Mouse (Mus musculus): Measurements from ENCODE around the gene Gng7. TPM values are rescaled to one million over a fixed set of nuclear protein-coding genes. Genes with fewer than 3 reads are reported as not detected.
"Not testable (repeated sequence)": the region's sequence is repeated elsewhere in the genome, so short reads cannot be mapped to it uniquely, and the experiment has no call there.

Gene Gng7
- total and polyA plus RNA-seq, 3 experiments: 0.24 to 0.47 TPM; not detected in 1

DNA sequence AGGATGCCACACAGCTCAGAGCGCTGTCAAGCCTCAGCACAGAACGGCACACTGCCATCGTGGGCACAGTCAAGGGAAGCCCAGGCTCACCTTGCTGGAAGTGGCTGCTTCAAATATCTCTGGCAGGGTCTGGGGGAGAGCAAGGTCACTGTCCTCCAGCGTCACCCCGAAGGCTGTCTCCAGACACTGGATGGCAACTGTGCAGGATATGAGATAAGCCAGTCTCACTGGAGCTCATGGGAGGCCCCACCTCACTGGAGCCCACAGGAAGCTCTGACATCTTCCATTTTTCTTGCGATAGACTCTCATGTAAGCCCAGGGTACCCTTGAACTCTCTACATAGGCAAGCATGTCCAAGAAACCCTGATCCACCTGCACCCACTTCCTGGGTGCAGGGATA, 36.4 kb upstream of the Gng7 start:
- H3K27ac ChIP-seq (ENCODE audit: insufficient read depth, low read depth): no peak overlapping the region
- no peaks in the 10 kb centered on the region for H3K27me3 ChIP-seq (replicated peaks)
- 0 out of 4 replicates have a peak, but pooled peaks cover 0 to under 1% of the 10 kb centered on the region in 2 experiments for H3K4me1 ChIP-seq (ENCODE audit: control insufficient read depth in 1 of 2, insufficient read depth in 2 of 2)
- no peak overlapping the region for H3K4me3 ChIP-seq (replicated peaks in 1 of 3; ENCODE audit: low read depth in 2 of 3, low read length in 2 of 3, poor library complexity in 1 of 3)
- H3K36me3 ChIP-seq (replicated peaks in 1 of 2; ENCODE audit: control insufficient read depth in 1 of 2, insufficient read depth in 1 of 2, low read length in 1 of 2): peaks cover 71 to 98% of the 10 kb centered on the region in 2 experiments
- TF ChIP-seq E2F4 (IDR thresholded peaks at IDR 0.05; ENCODE audit: insufficient replicate concordance, low read depth, low read length): no peak
- in situ Hi-C loops (cut with MboI; ENCODE audit: low pct_ligation_motif_present, low pct_unique_long_range_greater_than_20kb, low sequenced_read_pairs): no loop called here
- no peaks in the 10 kb centered on the region for H3K9me3 ChIP-seq (replicated peaks; ENCODE audit: low read length)
- no peak overlapping the region for H3K9ac ChIP-seq (ENCODE audit: insufficient read depth, low read depth)
- no peak overlapping the region for H3K4me2 ChIP-seq (ENCODE audit: insufficient read depth, low read depth, poor library complexity, severe bottlenecking)
- no peak for DNase-seq (ENCODE audit: extremely low read depth)
- H3K79me2 ChIP-seq (replicated peaks; ENCODE audit: control insufficient read depth, extremely low read depth, insufficient read depth, poor library complexity, severe bottlenecking): peaks cover 23% of the 10 kb centered on the region
- dilution Hi-C loops (cut with MboI; ENCODE audit: extremely low pct_ligation_motif_present, extremely low pct_unique_long_range_greater_than_20kb, low sequenced_read_pairs): no loop called here

DNA sequence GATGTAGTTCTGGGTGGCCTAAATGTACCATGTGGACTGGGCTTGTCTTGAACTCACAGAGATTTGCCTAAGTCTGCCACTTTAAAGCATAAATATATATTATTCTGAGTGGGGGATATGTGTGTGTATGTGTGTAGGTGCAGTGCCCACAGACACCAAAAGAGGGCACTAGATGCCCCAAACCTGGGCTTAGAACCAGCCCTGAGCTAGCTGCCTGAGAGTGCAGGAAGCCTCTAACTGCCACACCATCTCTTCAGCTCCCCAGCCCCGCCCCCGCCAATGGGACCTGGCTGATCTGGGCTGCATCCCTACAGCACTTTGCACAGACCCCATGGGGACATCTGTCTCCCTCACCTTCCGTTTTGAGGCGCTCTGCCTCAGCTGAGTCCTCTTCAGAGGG, 35.9 kb upstream of the Gng7 start:
- in situ Hi-C loops (cut with MboI; ENCODE audit: low pct_ligation_motif_present, low pct_unique_long_range_greater_than_20kb, low sequenced_read_pairs): no loop called here
- no peaks in the 10 kb centered on the region for H3K27me3 ChIP-seq (replicated peaks)
- H3K36me3 ChIP-seq (replicated peaks in 1 of 2; ENCODE audit: control insufficient read depth in 1 of 2, insufficient read depth in 1 of 2, low read length in 1 of 2): peaks cover 73 to 99% of the 10 kb centered on the region in 2 experiments
- DNase-seq (ENCODE audit: extremely low read depth): peak; percentile 38
- no peak overlapping the region for H3K4me3 ChIP-seq (replicated peaks in 1 of 3; ENCODE audit: low read depth in 2 of 3, low read length in 2 of 3, poor library complexity in 1 of 3)
- no peak overlapping the region for H3K4me2 ChIP-seq (ENCODE audit: insufficient read depth, low read depth, poor library complexity, severe bottlenecking)
- peaks cover 20% of the 10 kb centered on the region for H3K79me2 ChIP-seq (replicated peaks; ENCODE audit: control insufficient read depth, extremely low read depth, insufficient read depth, poor library complexity, severe bottlenecking)
- no peak overlapping the region for H3K27ac ChIP-seq (ENCODE audit: insufficient read depth, low read depth)
- H3K9ac ChIP-seq (ENCODE audit: insufficient read depth, low read depth): no peak overlapping the region
- H3K4me1 ChIP-seq (ENCODE audit: control insufficient read depth in 1 of 2, insufficient read depth in 2 of 2): no peaks in the 10 kb centered on the region
- H3K9me3 ChIP-seq (replicated peaks; ENCODE audit: low read length): no peaks in the 10 kb centered on the region
- peak; percentile 59 for TF ChIP-seq SMC3 (IDR thresholded peaks at IDR 0.05; ENCODE audit: low read depth, low read length)
- TF ChIP-seq RAD21 (IDR thresholded peaks at IDR 0.05; ENCODE audit: low read depth, low read length): peak; percentile 44
- TF ChIP-seq MAZ (IDR thresholded peaks at IDR 0.05; ENCODE audit: low read depth, low read length): no peak
- TF ChIP-seq CTCF (conservative IDR thresholded peaks at IDR 0.05 in 1 of 2, IDR thresholded peaks at IDR 0.05 in 1 of 2; ENCODE audit: low read depth in 2 of 2, low read length in 2 of 2): peak; percentile 24 to 68; a peak in 3 of 4 replicates
- no peak for TF ChIP-seq GABPA (IDR thresholded peaks at IDR 0.05; ENCODE audit: insufficient replicate concordance, low read depth, low read length)
- dilution Hi-C loops (cut with MboI; ENCODE audit: extremely low pct_ligation_motif_present, extremely low pct_unique_long_range_greater_than_20kb, low sequenced_read_pairs): no loop called here

DNA sequence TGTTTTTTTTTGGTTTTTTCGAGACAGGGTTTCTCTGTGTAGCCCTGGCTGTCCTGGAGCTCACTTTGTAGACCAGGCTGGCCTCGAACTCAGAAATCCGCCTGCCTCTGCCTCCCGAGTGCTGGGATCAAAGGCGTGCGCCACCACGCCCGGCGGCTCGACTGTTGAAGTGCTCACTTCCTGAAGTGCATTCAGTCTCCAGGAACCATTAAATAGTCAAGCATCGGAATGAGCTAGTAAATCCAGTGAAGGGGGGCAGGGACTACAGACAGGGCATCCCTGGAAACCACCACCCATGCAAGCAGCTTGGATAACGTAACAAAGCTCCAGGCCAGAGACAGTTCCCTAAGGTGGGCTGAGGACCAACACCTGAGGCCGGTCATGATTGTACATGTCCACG, 30.5 kb upstream of the Gng7 start:
- H3K27me3 ChIP-seq (replicated peaks); H3K9ac ChIP-seq (ENCODE audit: insufficient read depth, low read depth); in situ Hi-C loops (cut with MboI; ENCODE audit: low pct_ligation_motif_present, low pct_unique_long_range_greater_than_20kb, low sequenced_read_pairs); H3K9me3 ChIP-seq (replicated peaks; ENCODE audit: low read length); H3K79me2 ChIP-seq (replicated peaks; ENCODE audit: control insufficient read depth, extremely low read depth, insufficient read depth, poor library complexity, severe bottlenecking); DNase-seq (ENCODE audit: extremely low read depth); H3K4me3 ChIP-seq (replicated peaks in 1 of 3; ENCODE audit: low read depth in 2 of 3, low read length in 2 of 3, poor library complexity in 1 of 3); H3K27ac ChIP-seq (ENCODE audit: insufficient read depth, low read depth); dilution Hi-C loops (cut with MboI; ENCODE audit: extremely low pct_ligation_motif_present, extremely low pct_unique_long_range_greater_than_20kb, low sequenced_read_pairs); H3K4me1 ChIP-seq (ENCODE audit: control insufficient read depth in 1 of 2, insufficient read depth in 2 of 2); H3K4me2 ChIP-seq (ENCODE audit: insufficient read depth, low read depth, poor library complexity, severe bottlenecking): not testable (repeated sequence)
- H3K36me3 ChIP-seq (replicated peaks in 1 of 2; ENCODE audit: control insufficient read depth in 1 of 2, insufficient read depth in 1 of 2, low read length in 1 of 2): peaks cover 74 to 86% of the 10 kb centered on the region in 2 experiments

Measured in CH12.LX (cell line).